Mouse (Mus musculus) cerebellum, adult (tissue): ENCODE results near the gene Dok1.
A peak's percentile ranks its signal among the peaks of the same experiment; 100 is the strongest.

Source experiments
- ATAC-seq: cut with Nextera tagmentation; 2 replicates; pipeline ENCODE4 v1.9.2; 2017; ENCODE audit warnings: mild to moderate bottlenecking, moderate library complexity, mixed read lengths; ENCODE audit not compliant: insufficient number of reproducible peaks, low FRiP score, low TSS enrichment

Dok1 gene

DNA sequence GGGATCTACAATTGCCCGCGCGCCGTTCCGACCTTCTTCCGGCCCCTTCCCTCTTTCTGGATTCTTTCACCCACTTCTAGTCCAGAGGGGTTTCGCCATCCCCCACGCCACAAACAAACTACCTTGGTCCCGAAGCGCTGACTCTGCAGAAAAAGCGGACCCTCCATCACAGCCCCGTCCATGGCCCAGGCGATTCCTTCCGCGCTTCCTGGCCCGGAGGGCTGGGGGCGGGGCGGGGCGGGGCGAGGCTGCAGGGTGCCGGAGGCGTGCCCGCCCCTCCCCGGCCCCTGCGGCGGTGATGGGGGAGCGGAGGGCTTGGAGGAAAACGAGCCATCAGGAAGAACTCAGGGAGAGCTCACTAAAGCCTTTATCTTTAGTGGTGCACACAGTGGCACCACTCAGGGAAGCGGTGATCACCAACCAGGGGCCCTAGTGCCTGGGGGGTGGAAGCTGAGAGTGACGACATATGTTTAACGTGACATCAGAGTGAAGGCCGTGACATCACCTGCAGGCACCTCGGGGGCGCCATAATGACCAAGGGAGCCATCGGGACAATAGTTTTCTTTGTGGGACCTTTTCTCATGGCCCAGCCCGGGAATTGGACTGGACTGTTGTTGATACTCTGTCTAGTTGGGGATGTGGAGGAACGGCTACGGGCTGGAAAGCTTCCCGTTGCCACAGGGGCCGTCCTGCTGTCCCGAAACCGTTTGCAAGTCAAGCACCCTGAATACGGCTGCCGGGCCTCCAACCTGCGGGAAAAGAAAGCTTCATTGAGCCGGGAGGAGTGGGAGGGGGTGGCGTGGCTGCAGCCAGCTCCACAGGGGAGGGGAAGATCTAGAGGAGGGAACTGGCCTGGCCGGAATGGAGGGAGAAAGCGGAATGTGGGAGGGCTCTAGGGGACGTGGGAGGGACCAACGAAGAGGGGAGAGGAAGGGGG is at the start of gene Dok1, which contains the start of gene Loxl3:
Dok1 (minus strand) TSS at position 223 of the 937 bp plus-strand sequence.
Loxl3 (plus strand) TSS at position 925 of the 937 bp plus-strand sequence.
- ATAC-seq, result no peak

- ATAC-seq, result no peak
Observed at GRCm38 (mm10) chr6:83080210-83080609, 46.9 kb upstream of the Dok1 start.

- peak; percentile 72 for ATAC-seq
Observed at GRCm38 (mm10) chr6:83078324-83078858, 45.1 kb upstream of the Dok1 start.

DNA sequence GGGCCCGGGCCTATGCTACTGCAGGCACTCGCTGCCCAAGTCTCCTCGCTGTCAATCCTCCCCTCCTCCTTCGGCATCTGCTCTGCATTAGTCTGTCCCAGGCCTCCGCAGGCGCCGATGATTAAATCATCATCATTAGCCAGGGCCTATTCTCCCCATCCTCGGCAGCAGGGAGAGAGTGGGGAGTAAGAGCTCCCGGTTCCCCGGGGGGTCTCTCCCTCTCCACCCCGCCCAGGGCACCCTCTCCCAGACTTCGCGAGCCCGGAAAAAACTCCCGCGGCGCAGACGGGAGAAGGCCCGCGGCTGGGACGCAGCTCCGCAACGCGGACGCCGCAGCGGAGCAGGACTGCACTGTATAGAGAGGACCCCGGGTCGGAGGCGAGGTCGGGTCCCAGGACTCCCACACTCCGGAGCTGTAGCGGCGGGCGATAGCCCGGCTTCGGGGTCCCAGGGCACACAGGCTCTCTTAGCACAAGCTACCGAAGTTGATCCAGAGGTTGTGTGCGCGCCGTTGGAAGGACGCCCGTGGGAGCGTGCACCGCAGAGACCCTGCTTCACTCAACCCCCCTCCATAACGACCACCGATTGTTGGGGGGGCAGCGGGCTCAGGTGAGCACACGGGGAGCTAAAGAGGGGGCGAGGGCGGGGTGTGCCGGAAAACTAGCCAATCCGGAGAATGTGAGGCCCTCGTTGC is 44.5 kb upstream of the Dok1 start, which contains the start of gene Pcgf1:
Pcgf1 (plus strand) TSS at position 240 of the 694 bp plus-strand sequence.
- ATAC-seq, result peak; percentile 87

- no peak for ATAC-seq
Observed at GRCm38 (mm10) chr6:83074979-83075378, 41.7 kb upstream of the Dok1 start.

DNA sequence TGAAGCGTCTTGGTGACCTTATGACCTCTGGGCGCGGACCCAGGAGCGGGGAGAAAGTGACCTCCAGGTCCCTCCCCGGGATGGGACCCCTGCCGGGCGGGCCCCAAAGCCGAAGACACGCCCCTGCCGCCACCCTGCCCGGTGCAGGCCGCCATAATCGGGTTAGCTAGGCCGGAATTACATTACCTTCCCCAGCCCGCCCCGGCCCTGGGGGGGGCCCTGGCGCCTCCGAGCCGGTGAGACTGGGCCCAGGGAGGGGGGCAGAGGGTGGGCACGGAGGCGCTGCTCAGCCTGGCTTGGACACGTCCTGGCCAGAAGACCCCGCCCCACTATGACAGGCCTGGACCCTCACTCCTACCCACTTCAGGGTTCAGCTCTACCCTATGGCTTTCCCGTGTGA is 37.9 kb upstream of the Dok1 start:
- no peak for ATAC-seq

DNA sequence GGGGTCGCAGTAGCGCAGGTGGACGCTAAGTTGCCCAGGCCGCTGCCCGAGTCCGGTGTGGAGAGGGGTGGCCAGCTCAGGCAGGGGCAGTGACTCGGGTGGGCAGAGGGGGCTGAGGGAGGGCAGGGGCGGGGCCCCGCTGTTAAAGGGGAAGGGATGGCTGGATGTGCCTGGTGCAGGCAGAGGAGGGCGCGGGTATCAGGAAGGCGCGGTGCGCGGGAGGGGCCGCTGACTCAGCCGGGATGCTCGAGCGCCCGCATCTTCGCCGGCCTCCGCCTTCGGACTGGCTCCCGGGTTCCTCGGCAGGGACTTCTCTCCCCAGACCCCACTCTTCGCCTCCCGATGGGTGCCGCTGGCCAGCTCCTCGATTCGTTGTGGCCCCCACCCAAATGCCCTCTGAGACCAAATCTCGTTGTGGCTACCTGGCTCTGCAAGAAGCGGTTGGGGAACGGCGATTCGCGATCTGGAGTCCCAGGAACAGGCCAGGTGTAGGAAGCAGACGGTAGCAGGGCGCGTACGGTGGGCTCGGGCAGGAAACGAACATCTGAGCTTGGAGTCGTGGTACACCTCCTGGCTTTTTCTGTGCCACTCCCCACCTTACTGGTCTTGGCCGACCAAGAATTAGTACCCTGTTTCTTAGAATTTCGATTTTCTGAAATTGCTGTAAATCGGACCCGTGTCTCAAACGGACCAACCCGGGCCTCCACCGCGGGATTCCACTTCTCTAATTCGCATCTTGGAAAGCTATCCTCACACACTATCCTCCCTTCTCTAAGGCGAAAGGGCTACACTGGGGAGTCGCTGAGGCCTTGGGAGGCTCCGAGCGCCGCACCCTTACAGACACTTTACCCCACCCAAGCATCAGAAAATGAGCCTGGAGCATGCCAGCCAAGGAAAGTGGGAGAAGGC is 37.3 kb upstream of the Dok1 start:
- no peak for ATAC-seq

GRCm38 (mm10) chr6:83070247-83070310 is 36.8 kb upstream of the Dok1 start, which contains the start of gene Tlx2:
Gene Tlx2 (minus strand): TSS chr6:83070293.
- ATAC-seq, result no peak

DNA sequence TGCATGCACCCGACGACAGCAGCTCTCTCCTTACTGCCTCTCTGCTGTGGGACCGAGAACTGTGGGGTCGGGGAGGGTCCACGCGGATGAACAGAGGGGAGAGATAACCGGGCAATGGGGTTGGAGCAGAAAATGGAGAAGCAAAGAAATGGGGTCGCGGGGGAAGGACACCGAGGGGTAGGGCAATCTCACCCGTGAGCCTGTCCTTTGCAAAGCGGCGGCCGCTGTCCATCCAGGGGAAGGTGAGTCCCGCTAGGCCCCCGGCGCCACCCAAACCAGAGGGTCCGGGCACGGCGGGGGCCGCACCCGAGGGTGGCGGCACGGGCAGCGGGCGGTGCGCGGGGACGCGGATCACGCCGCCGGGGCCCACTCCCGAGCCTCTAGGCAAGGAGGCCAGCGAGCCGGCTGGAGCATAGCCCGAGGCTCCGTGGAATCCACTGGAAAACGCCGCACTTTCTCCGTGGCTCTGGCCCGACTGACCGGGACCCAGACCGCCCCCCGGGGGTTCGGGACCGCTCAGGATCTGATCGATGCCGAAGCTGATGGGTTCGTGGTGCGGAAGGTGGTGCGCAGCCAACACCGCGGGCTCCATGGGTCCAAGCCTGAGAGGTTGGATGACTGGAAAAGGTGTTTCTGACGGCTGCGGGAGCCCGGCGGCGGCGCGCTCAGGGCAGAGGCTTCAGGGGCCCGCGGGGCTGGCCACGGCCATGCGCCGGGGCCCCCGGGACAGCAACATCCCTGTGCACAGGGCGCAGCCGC is 36.4 kb upstream of the Dok1 start:
- no peak for ATAC-seq

DNA sequence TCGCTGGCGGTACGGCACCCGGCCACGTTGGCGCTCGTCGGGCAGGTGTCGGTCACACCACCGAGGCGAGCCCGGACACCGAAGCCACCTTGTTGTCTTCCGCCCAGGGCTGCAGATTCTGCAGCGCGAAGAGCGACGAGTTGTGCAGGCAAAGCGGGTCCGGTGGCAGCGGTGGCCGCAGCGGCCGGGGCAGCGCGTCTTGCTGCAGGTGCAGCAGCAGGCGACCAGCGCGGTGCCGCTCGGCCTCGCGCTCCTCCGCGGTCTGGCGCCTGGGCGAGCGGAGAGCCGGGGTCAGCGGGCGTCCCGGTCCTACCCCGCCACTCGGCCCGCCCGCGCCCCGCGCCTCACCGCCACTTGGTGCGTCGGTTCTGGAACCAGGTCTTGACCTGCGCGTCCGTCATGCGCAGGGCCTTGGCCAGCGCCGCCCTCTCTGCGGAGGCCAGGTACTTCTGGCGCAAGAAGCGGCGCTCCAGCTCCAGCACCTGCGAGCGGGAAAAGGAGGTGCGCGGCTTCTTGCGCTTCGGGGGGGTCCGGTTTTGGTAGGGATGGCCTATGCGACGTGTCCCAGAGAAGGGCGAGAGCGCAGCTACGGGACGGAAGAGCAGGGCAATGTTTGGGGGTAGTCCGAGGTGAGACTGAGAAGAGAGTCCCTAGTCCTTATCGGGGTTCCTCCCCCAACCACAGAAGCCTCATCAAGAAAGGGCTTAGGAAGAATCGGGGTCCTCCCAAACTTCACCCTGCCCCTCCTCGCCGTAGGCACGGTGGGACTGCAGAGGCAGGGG is 35.6 kb upstream of the Dok1 start:
- no peak for ATAC-seq

GRCm38 (mm10) chr6:83068221-83068620 is 35.0 kb upstream of the Dok1 start:
- ATAC-seq, result no peak

DNA sequence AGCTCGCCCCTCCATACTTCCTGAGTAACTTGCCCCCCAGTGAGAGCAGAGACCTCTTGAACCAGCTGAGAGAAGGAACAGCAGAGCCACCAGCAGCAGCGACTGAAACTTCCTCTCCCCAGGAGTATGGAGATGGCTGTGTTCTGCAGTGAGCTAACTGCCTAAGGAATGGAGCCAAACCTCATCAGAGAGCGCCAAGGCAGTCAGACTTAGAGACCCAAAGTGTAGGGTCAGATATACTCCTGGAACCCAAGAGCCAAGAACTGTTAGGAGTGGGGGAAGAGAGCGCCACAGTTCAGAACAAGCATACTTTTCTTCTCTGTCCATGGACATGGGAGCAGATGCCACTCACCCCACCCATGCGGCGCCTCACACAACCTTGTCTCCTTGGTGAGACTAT is 33.2 kb upstream of the Dok1 start:
- no peak for ATAC-seq

DNA sequence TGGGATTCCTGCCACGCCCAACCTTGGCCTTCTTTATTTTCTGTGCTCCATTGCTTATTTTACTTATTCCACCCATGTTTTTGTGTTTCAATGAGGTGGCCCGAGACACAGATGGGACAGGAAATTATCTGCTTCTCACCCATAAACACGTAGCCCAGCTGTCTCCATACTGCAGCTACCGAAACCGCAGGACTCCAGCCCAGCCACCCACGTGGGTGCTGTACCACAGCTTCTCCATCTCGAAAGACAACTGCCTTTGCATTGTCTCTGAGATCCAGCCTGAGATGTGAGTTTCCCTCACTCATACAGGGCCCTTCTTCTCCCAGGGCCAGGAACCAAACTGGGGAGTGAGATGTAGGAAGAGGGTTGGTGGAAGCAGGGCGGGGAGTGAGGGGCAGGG is 32.7 kb upstream of the Dok1 start:
- no peak for ATAC-seq

GRCm38 (mm10) chr6:83058725-83059124 is 25.5 kb upstream of the Dok1 start:
- ATAC-seq, result no peak

DNA sequence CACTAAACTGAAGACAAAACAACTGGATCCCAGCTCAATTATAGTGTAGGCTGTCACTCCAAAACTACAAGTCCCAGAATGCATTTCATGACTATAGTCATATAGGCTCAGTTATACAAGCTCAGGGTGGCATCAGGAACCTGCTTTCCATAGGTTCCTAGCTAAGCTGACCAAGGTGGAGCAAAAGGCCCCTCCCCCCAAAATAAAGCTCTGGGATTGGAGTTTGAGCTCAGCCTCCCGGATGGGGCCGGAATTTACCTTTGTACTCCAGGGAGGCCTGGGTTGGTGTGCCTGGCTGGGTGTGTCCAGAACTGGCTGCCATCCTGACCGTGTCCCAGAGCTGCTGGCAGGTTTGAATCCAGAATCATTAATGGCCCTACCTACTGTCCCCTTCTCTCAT is 24.5 kb upstream of the Dok1 start, which contains the start of gene Dqx1:
Dqx1 (plus strand) TSS at position 55 of the 400 bp plus-strand sequence.
- ATAC-seq, result no peak

- ATAC-seq, result peak; percentile 24
Observed at GRCm38 (mm10) chr6:83054871-83055431, 21.7 kb upstream of the Dok1 start, which contains the start of gene Htra2. Gene Htra2 (minus strand): TSS chr6:83055273.

- peak; percentile 93 for ATAC-seq
Observed at GRCm38 (mm10) chr6:83054074-83054851, 21.0 kb upstream of the Dok1 start, which contains the start of gene Aup1. Gene Aup1 (plus strand): TSS chr6:83054521.
